Mouse (Mus musculus): ENCODE results near the gene Pon3.

Pon3 gene

DNA sequence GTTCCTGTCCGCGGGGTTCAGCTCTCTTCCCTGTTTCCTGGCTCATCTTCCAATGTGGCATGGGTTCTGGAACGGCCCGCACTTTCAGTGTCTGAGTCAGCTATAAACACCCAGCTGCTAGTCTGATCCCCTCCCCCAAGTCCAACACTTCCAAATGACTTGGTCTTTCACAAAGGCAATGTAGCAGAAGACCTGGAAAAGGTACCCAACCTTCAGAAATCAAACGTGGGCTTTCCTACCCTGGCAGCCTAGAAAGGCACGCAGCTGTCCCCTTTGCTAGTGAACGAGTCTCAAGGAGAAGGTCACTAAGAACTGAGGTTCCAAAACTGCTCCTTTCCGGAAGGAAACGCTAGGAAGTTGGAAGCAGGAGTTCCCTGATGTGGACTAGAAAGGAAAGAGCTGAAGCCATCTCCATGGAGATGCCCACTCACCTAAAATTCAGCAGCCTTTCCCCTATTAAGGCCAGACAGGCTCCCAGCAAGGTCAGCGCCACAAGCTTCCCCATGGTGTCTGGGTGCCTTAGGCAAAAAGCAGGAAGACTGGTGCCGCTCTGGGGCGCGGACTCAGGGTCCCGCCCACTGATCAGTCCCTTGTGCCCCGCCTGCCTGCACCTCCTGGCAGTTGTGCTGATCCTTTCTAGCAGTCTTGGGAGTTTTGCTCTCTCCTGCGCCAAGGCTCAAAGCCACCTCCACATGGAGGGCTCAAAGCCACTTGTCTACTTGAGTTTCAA is at the start of gene Pon3:
Gene Pon3 (minus strand): TSS at position 565 of the 730 bp plus-strand sequence.
- peak; percentile 23 for DNase-seq (ENCODE audit: low read depth, low spot score)

DNA sequence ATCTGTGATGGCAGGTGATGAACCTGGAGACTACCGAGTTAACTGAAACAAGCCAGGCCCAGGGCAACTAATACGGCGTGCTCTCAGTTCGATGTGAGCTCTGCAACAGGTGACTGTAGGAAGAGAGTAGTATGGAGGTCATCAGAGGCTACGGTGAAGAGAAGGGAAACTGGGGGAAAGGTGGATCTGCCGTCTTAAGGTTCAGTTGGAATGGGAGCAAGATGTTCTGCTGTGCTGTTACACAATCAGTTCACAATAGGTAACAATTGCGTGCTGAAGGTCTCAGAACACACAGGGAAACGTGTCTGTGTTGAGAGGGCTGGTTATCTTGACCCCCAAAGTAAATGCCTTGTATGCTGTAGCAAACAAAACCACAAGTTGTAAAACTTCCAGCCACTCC is 48.9 kb upstream of the Pon3 start:
- no peak for DNase-seq (ENCODE audit: low read depth, low spot score)

DNA sequence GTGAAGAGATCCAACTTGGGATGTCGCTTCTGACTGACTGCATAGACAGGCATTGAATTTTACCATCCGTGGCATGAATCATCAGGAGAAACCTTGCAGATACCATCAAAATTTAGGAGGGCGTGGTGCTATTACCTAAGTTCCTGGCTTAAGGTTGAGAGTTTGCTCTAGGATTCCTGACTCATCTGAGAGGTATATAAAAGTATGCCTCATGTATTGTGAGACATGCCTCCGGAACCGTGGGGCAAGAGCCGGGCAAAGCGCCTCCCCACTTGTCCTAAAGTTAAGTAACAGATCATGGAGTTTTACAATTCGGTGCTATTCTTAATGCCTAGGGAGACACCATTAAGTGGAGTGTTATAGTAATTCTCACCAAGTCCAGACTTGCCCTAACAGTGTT is 44.5 kb upstream of the Pon3 start:
- no peak for DNase-seq (ENCODE audit: low read depth, low spot score)

DNA sequence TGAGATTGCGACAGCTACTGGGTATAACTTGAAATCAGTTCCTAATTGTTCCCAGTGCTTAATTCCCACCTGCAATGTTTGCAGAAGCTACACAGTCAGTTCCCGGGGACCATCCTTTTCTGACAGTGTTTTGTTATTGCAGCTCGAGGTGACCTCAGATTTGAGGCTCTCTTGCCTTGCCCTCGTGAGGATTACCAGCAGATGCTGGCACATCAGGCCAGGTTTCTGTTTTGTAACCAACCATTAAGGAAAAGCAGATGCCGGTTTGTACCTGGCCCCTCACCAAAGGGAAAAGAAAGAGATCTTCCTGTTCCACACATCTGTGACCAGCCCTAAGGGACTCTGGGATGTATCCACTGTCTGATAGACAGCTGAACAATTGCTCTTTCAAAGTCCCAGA is 43.5 kb upstream of the Pon3 start:
- no peak for DNase-seq (ENCODE audit: low read depth, low spot score)

DNA sequence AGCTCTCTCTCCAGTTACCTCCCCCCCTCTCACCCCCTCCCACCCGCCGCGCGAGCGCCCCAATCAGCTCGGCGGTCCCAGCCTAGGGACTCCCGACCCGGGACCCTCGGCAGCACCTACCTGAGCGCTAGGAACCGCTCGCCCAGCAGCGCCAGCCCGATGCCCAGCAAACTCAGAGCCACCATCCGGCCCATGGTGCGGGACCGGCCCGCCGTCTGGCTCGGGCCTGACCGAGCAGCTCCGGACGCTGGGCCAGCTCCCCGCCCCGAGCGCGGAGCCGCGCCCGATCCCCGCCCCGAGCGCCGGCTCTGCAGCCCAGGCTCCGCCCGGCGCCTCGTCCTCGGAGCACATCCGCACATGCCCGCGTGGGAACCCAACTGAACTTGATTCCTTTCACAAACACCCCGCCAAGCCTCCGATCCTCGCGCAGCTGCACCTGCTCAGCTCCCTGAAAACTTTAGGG is 42.0 kb upstream of the Pon3 start, which contains the start of gene Pon2:
Gene Pon2 (minus strand): TSS at position 364 of the 463 bp plus-strand sequence.
- peak; percentile 60 for DNase-seq (ENCODE audit: low read depth, low spot score)

DNA sequence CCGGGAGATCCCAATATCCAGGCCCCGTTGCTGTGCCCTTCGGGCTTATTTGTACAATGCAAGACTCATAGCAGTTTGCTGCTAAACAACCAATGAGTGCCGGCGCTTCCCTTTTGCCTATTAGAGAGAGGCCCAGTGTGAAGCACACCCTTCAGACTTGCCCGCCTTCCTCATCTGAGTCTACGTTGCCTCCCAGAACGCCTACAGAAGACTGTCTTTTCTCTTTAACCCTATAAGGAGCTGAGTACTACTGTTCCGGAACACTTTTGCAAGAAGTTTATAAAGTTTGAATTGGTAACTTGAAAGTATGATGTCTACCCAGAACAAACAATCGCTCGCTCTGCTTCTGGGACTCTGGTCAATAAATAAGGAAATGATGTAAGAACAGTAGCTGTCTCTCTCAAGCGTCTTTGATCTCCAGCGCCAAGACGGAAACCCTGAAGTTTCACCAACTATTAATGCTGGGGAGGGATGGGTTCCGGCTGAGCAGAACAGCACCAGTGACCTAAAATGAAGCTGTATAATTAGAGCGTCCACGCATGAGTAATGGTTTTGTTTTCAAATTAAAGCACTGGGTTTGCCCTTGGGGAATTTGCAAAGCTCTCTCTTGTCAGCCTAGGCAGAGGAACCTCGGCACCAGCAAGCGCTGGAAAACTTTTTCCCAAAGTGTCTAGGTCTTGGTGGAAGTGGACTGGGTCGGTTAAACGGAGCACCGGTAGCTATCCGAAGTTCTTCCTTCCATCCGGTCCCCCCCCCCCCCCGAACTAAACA is 41.4 kb upstream of the Pon3 start:
- peak; percentile 20 for DNase-seq (ENCODE audit: low read depth, low spot score)

DNA sequence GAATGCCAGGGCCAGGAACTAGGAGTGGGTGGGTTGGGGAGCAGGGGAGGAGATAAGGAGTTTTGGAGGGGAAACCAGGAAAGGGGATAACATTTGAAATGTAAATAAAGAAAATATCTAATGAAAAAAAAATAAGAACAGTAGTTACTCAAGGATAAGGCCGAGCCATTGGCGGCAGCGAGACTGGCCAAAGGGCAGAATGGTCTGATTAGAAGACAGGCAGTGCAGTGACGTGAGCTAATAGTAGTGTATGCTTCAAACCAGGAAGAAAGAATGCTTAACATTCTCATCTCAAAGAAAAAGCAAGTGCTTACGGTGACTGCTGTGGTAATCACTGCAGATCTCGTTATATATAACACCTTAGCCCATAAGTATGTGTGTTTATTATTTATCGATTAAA is 40.0 kb upstream of the Pon3 start:
- no peak for DNase-seq (ENCODE audit: low read depth, low spot score)

DNA sequence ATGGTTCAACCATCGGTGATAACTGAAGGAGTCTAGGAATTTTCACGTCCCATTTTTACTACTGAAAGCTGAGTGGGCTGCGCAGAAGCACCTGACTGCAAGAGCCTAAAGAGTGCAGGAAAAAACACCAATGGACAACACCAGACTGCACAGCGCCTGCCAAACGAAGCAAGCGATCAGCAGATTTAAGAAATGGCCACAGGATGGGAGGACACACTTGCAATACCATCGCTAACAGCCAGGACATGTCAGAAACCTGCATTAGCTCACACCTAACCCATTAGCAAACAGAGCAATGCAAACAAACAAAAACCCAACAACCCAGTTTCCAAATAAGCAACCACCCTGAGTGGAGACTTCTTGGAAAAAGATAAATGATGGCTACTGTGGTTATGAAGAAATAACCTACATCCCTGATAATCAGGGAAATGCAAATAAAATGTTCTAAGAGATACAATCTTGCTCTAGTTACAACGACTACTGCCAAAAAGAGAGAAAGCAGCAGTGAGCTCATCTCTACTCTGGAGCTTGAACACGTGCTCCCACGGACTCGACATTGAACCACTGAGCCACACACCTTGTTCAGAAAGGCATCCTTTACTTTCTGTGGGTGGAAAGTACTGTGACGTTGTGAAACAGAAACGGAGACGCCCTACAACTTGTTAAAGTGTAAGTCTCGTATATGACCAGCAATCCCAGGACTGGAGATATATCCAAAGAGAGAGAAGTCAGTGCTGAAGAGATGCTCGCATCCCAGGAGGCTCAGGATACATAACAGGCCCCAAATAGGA is 38.8 kb upstream of the Pon3 start:
- DNase-seq (ENCODE audit: low read depth, low spot score) = no peak

DNA sequence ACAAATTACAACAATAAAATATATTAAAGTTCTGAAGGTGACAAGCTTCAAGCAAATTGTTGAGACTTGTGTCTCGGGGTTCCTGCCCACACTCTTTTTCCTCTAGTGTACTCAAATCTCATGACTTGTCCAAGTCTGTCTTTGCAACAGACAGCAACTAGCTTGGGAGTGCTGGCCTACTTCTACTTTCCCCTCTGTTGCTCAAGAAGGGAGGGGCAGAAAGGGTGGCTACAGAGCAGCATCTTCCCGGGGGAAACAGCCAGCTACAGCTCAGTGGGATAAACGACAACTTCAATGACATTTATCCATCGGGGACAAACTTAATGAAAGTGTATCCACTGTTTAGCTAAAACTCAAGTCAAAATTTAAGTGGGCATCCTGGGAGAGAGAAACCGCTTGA is 36.8 kb upstream of the Pon3 start:
- no peak for DNase-seq (ENCODE audit: low read depth, low spot score)

DNA sequence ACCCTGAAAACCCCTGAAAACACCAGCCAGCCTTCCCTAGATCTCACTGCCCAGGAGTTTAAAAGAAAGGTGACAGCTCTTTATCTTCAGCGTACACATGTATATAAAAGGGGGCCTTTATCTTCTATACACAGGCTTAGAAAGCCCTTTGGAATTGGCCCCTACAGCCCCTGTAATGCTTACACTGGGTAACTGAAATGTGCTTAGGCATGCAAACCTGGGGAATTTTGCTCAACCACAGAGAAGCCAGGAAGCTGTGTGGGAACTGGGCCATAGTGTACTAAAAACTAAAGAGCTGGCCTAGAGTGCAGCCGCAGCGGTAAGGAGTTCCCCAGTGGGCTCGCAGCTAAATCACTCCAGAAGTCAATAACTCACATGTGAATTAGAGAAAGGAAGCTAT is 35.4 kb upstream of the Pon3 start:
- DNase-seq (ENCODE audit: low read depth, low spot score) = no peak

DNA sequence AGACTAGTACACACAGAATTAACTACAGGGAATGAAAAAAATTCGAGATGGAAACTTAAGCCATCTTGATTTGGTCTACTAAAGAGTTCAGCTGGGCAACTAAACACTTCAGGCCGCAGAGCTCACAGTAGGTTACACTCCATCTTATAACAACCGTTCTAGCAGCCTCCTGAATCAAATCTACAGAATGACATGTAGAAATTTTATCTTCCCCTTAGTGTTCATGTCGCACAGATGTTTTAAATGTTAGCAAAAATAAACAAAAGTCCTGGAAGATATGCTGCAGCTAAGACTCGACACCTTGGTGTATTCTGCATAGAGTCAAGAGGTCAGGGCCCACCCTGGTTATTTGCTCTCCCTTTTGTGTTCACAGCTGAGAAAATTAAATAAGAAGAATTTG is 31.8 kb upstream of the Pon3 start:
- DNase-seq (ENCODE audit: low read depth, low spot score) = no peak

DNA sequence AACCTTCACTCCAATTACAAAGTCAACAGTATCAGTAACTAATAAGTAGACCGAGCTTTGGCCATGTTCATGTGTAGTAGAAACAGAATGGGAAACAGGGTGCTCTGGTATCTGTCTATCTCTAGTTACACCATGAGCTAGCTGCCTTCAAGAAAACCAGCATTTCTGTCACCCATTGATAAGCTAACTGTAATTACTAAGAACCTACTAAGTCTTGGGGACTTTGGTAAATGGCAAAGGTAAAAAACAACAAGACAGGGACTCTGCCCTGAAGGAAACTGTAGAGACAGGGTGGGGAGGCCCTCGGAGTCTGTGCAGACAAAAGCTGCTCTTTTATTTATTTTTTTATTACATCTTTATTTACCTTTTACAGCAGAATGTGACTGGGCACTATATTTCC is 31.3 kb upstream of the Pon3 start:
- DNase-seq (ENCODE audit: low read depth, low spot score) = no peak

DNA sequence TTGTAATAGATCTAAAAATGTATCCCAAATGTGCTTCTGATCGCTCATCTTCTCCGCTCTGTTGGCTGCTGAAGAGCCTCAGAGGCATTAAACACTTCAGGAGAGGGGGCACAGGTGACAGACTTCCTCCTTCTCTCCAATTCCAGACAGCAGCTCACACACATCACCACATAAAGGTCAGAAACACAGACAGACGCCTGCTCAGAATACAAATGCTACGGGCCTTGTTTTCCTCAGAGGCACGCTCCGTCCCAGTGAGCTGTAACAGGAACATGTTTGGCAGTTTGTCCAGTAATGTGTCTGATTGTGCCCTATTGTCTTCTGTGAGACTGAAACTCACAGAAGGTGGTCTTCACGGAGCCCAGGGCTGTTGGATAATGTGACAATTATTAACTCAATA is 26.3 kb upstream of the Pon3 start:
- DNase-seq (ENCODE audit: low read depth, low spot score) = no peak

DNA sequence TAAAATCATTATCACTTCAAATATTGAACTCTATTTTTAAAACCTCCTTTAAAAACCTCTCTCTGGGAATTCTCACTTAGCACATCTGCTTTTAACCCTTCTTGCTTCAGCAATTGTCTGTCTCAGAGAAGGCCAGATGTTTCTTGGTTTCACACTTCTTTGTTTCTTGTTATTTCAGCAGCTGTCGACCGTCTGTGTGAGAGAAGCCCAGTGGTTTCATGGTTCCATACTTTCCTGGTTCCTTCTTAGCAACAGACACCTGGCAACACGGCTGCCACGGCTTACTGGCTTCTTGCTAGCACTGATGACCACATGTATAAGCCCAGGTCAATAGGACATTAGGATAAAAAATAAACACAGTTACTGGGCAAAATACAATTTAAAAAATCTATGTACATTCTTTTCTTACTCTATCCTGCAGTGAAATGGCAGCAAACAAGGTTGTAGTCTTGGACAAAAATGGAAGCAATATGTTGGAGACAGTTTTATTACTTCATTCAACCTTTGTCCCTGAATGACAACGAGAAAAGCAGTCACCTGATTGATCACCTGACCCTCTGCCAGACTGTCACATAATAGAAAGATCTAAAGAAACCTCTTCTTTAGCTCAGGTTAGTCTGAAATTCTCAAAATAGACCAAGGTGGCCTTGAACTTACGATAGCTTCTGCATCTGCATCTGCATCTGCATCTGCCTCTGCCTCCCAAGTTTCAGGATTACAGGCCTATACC is 24.7 kb upstream of the Pon3 start:
- no peak for DNase-seq (ENCODE audit: low read depth, low spot score)

DNA sequence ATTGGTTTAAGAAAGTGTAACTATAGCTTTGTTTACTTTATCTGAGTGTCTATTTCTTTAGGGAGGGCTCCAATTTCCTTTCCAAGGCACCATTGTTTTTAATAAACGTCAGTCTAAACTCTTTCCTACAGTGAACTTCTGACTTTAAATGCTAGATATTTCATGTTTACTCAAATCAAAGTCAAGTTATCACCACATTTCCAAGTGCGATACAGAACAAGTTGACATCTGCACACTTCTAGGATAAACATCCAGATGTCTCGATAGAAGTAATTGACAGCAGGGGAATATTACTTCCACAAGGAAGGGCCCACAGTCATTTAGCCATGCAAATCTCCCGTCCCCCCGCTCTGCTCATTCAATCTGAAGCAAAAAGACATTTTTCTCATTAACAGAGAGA is 21.9 kb upstream of the Pon3 start:
- no peak for DNase-seq (ENCODE audit: low read depth, low spot score)

DNA sequence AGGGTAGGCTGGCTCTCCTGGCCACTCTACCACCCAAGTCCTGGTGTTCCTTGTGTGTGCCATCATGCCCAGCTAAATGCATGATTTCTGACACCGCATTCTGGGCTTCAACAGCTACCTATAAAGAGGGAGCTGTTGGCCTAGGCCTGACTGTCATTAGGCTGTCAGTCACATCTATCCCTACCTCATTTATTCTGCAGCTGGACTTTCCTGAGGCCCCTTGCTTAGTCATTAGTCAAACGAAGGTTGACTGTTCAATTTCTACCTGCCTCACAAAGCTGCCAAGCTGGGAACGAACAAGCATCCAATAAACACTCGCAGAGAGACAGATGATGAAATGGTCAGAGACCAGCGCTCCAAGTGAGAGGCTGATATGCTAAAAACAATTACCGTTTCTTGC is 13.6 kb upstream of the Pon3 start:
- no peak for DNase-seq (ENCODE audit: low read depth, low spot score)

DNA sequence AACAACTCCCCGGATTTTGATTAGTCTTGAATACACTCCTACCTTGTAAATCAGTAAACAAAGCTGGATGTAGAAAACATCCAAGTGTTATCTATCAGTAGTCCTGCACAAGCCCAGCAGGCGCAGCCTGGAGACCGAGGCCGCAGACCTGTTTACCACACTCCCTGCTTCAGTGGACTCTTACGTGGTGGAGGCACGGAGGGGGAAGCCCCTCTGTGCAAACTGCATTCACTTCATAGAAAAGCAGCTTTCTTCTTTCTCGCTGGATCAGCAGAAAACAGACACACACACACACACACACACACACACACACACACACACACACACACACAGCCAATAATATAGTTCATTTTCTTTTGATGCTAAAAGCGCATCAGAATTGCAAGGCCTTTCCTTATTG is 8.7 kb upstream of the Pon3 start:
- no peak for DNase-seq (ENCODE audit: low read depth, low spot score)

DNA sequence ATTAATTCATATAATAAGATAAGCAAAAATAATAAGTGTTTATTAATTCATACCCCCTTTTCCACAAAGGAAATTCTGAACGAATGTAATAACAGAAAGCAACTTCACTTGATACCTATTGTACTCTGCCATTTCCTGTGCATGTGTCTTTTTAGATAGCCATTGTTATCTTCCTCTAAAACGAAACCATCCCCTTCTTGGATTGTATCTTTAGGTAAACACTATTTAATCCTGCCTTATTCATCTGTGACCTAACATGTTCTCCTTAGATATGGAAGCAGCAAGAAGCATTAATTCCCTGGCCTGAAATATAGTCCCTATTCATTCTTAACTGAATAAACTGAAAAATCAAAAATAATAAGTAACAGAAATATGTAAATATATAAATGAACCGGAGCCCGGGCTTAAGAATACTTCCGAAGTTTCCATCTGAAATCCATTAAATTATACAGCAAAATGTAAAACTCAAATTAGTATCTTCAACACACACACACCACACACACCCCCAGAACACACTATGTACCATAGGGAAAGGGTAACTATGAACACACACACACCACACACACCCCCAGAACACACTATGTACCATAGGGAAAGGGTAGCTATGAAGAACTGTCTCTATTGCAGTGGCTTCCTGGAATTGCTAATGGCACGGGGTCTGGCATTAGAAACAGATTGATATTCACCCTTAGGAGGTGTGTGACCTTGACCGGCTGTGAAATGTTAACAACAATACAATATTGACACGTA is 7.3 kb upstream of the Pon3 start:
- DNase-seq (ENCODE audit: low read depth, low spot score) = no peak

DNA sequence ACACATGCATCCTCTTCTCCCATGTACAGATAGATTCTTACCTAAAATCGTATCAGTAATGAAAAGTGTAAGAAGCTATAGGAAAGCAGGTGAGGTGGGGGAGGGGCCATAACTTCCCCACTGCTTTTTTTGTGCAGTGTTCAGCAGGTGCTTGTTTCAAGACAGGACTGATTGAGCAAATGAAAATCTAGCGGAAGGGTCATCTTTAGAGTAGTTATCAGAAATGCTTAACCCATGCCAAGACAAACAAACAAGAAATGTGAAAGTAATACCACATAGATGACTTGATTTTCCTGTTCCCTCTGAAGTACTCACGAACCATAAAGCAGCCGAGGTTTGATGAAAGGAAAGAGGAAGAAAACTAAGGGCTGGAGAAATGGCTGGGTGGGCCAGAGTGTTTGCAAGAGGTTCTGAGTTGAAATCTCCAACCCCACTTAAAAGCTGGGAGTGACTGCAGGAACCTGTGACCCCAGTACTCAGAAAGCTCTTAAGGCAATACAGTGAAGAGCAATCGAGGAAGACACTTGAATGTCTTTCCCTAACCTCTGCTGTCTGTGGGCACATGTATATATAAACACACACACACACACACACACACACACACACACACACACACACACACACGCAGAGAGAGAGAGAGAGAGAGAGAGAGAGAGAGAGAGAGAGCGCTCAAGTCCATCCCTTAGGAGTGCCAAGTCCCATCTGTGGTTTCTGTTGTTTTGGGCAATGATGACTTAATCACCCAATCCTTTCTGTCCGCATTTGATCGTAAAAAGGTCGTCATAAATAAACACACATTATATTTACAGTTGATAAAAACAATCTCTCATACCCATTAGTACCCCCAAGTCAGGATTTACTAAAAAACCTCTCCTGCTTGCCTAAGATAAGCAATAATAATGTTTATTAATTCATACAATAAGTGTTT is 6.5 kb upstream of the Pon3 start:
- no peak for DNase-seq (ENCODE audit: low read depth, low spot score)

DNA sequence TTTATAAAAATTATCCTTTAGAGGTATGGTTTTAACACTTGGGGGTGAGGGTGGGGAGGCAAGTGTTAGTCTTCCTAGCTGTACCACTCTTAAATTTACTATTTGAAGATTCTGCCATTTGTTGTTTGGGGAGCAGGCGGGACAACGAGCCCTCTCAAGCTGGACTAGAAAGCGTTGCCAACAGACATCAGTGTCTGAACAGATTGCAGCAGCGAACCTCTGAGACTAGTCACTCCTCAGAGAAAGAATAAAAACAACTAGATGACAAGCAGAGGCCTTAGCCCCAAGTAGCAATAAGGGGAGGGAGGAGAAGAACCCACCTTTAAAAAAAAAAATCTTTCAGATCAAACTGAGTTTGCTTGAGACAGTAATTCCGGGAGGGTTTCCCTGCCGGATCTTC is 795 bp downstream of the Pon3 start:
- no peak for DNase-seq (ENCODE audit: low read depth, low spot score)
